Mouse (Mus musculus) thymus, postnatal 14 days (tissue): ENCODE results near the gene Ipo8.

ENCODE experiments used
- DNase-seq: peaks from one replicate; pipeline ENCODE4 v3.0.0; 2021

Gene Ipo8

GRCm38 (mm10) chr6:148830748-148831727, at the start of gene Ipo8:
TSS of gene Ipo8 (minus strand) at chr6:148831467.
- peak; percentile 90 for DNase-seq

GRCm38 (mm10) chr6:148873911-148874310, 42.6 kb upstream of the Ipo8 start:
- no peak for DNase-seq

GRCm38 (mm10) chr6:148845629-148846028, 14.4 kb upstream of the Ipo8 start:
- no peak for DNase-seq

- no peak for DNase-seq
Observed at GRCm38 (mm10) chr6:148841760-148842159, 10.5 kb upstream of the Ipo8 start.

GRCm38 (mm10) chr6:148838460-148838859, 7.2 kb upstream of the Ipo8 start:
- DNase-seq, result no peak

GRCm38 (mm10) chr6:148831728-148832121, 458 bp upstream of the Ipo8 start:
- DNase-seq, result no peak

GRCm38 (mm10) chr6:148830355-148830747, 916 bp downstream of the Ipo8 start:
- DNase-seq, result no peak

GRCm38 (mm10) chr6:148826119-148826518, 5.1 kb downstream of the Ipo8 start:
- no peak for DNase-seq

GRCm38 (mm10) chr6:148818624-148819343, 12.5 kb downstream of the Ipo8 start:
- no peak for DNase-seq

GRCm38 (mm10) chr6:148816751-148817150, 14.5 kb downstream of the Ipo8 start:
- DNase-seq, result no peak

GRCm38 (mm10) chr6:148811117-148811516, 20.1 kb downstream of the Ipo8 start:
- no peak for DNase-seq

GRCm38 (mm10) chr6:148799773-148800172, 31.5 kb downstream of the Ipo8 start:
- DNase-seq, result peak; percentile 4

GRCm38 (mm10) chr6:148795145-148795544, 36.1 kb downstream of the Ipo8 start:
- no peak for DNase-seq

GRCm38 (mm10) chr6:148789010-148789673, 42.1 kb downstream of the Ipo8 start:
- no peak for DNase-seq

GRCm38 (mm10) chr6:148786186-148786585, 45.1 kb downstream of the Ipo8 start:
- no peak for DNase-seq

GRCm38 (mm10) chr6:148784418-148784817, 46.8 kb downstream of the Ipo8 start:
- DNase-seq, result no peak

- DNase-seq, result no peak
Observed at GRCm38 (mm10) chr6:148776236-148776635, 55.0 kb downstream of the Ipo8 start.

GRCm38 (mm10) chr6:148771423-148771822, 59.8 kb downstream of the Ipo8 start:
- DNase-seq, result no peak

- DNase-seq, result no peak
Observed at GRCm38 (mm10) chr6:148768419-148768818, 62.8 kb downstream of the Ipo8 start.

GRCm38 (mm10) chr6:148767228-148767627, 64.0 kb downstream of the Ipo8 start:
- no peak for DNase-seq

GRCm38 (mm10) chr6:148761967-148762712, 69.1 kb downstream of the Ipo8 start:
- no peak for DNase-seq

GRCm38 (mm10) chr6:148761475-148761874, 69.8 kb downstream of the Ipo8 start:
- DNase-seq, result no peak

GRCm38 (mm10) chr6:148756535-148756934, 74.7 kb downstream of the Ipo8 start:
- DNase-seq, result no peak
